Mouse (Mus musculus) liver, adult 2 months (tissue): ENCODE measurements around the gene Tjp3. TPM values are rescaled to one million over a fixed set of nuclear protein-coding genes. Genes with fewer than 3 reads are reported as not detected.
A peak's percentile ranks its signal among the peaks of the same experiment; 100 is the strongest.

Experiments used
- DNase-seq: peaks from one replicate; pipeline ENCODE4 v3.0.0-alpha.2; 2011; ENCODE audit warnings: low read depth, low spot score; ENCODE audit errors: extremely low read depth
- H3K27ac ChIP-seq: fragments of 200-500 bp; replicated peaks from 2 replicates; pipeline ENCODE4 v1.5.1; 2012; ENCODE audit warnings: low read depth, mild to moderate bottlenecking, control low read depth, inconsistent platforms, low read length; ENCODE audit not compliant: insufficient read depth
- H3K27me3 ChIP-seq: fragments of 200-500 bp; 2 replicates; pipeline ENCODE4 v1.6.1; 2012; ENCODE audit warnings: mild to moderate bottlenecking, moderate library complexity, low read length, inconsistent platforms; ENCODE audit not compliant: control insufficient read depth, insufficient read depth
- H3K36me3 ChIP-seq: fragments of 200-500 bp; 2 replicates; pipeline ENCODE4 v1.6.1; 2012; ENCODE audit warnings: low read length, inconsistent platforms; ENCODE audit not compliant: control insufficient read depth, insufficient read depth
- H3K4me1 ChIP-seq: fragments of 200-500 bp; 2 replicates; pipeline ENCODE4 v1.6.1; 2011; ENCODE audit warnings: low read length; ENCODE audit not compliant: control insufficient read depth, insufficient read depth
- H3K4me3 ChIP-seq: fragments of 200-500 bp; 2 replicates; pipeline ENCODE4 v1.5.1; 2011; ENCODE audit warnings: low read depth, mild to moderate bottlenecking, control low read depth, low read length, moderate library complexity; ENCODE audit not compliant: insufficient read depth
- H3K79me2 ChIP-seq: fragments of 200-500 bp; 2 replicates; pipeline ENCODE4 v1.6.1; 2012; ENCODE audit warnings: inconsistent platforms, mild to moderate bottlenecking, low read length, moderate library complexity; ENCODE audit not compliant: control insufficient read depth, insufficient read depth
- H3K9ac ChIP-seq: fragments of 200-500 bp; 2 replicates; pipeline ENCODE4 v1.6.1; 2012; ENCODE audit warnings: low read depth, mild to moderate bottlenecking, control low read depth, inconsistent platforms, low read length
- CTCF ChIP-seq: fragments of 200-500 bp; IDR thresholded peaks from 2 replicates; pipeline ENCODE4 v1.5.1; 2011; ENCODE audit warnings: low read depth, low read length, control low read depth
- POLR2A ChIP-seq: fragments of 200-500 bp; IDR thresholded peaks from 2 replicates; pipeline ENCODE4 v1.6.1; 2011; ENCODE audit warnings: low read length, control low read depth; ENCODE audit not compliant: insufficient read depth; ENCODE audit errors: extremely low read depth
- WGBS: fragments of 180-500 bp; shearing (Covaris S2); methylation state at CpG from one replicate; pipeline ENCODE4 v1.1.7; 2018; 5-methylcytosine and 5-hydroxymethylcytosine counted together
- polyA plus RNA-seq: library from polyadenylated mRNA; depleted of rRNA; stranded (reverse); fragments of >200 nt; gene quantifications from 2 replicates; pipeline ENCODE4 v1.2.3, GENCODE M21; 2012; rRNA removed
- total RNA-seq: library from RNA; depleted of rRNA; stranded (reverse); fragments of >200 nt; gene quantifications from 2 replicates; pipeline ENCODE4 v1.2.3, GENCODE M21; 2014; rRNA removed

Gene Tjp3
- total RNA-seq: 7.6 and 7.7 TPM in 2 replicates
- 24.2 and 32.0 TPM in 2 replicates for polyA plus RNA-seq

DNA sequence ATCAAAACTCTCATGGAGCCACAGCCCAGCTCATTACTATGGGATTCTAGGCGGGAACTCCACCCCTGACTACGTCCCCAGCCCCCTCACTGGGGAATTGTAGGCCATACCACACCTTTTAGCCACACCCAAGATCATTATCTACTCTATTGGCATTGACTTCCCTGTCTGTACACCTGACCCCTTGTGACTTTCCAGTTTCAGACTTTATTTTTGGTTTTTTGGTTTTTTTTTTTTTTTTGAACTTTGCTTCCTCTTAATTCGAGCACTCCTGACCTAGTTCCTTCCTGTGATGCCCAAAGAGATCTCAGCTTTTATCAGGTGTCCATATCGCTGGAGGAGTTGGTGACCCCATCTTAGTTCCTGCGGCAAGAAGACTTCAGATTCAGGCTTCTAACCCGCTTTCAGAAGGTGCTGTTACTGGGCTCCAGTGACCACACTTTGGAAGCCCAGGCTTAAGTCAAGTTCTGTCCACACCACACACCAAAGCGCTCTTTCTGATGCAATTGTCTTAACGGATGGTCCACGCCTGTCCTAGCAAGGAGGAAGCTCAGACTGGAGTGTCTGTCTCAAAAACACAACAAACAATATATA lies at the start of gene Tjp3:
Tjp3 (minus strand) TSS at position 71 of the 594 bp plus-strand sequence.
- Histone ChIP-seq H3K4me1 (peaks cover 29% of the 10 kb centered on the region), H3K79me2 (peaks cover 43% of the 10 kb centered on the region), H3K9ac (peak within 1 kb of the TSS; percentile 59), H3K4me3 (peak within 1 kb of the TSS; percentile 67), H3K27me3 (no peaks in the 10 kb centered on the region), H3K27ac (peak within 1 kb of the TSS; percentile 85), H3K36me3 (no peaks in the 10 kb centered on the region)
- TF ChIP-seq CTCF: no peak
- no peak for TF ChIP-seq POLR2A
- WGBS: 62% methylated on average over 9 of the region's 9 CpGs
- DNase-seq: no peak

DNA sequence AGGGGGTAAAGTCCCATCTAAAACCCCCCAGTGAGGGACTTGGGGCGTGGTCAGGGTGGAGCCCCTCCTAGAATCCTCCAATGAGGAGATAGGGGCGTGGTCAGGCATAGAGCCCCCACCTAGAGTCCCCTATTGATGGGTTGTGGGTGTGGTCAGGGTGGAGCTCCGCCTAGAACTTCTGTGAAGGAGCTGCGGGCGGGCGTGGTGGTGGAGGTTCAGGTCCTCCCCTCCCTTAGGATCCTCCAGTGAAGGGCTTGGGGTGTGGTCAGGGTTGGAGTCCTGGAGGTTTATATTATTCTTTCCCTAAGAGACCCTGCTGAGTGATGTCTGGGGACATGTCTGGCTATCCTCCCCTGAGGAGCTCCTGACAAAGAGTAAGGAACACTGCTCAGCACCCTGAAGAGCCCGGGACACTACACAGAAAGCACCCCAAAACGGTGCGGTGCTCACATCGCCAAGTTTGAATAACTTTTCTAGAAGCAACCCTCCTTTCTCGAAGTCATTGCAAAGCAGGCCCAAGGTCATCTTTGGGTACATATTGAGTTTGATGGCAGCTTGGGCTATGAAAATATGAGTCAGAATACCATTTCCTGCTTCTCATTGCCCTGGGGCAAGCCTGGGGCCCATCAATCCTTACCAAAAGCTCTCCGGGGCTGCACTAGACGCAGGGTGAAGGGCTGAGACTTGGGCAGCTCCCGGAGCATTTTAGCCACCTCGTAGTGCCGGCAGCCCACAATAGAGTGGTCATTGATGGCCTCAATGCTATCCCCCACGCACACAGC lies 49.4 kb upstream of the Tjp3 start:
- Histone ChIP-seq H3K27ac (no peak overlapping the region), H3K27me3 (peaks cover 8% of the 10 kb centered on the region), H3K36me3 (no peaks in the 10 kb centered on the region), H3K79me2 (no peaks in the 10 kb centered on the region), H3K4me3 (no peak overlapping the region), H3K4me1 (no peaks in the 10 kb centered on the region), H3K9ac (no peak overlapping the region)
- TF ChIP-seq CTCF (no peak), POLR2A (no peak)
- no peak for DNase-seq
- WGBS: 58% methylated on average over 17 of the region's 17 CpGs

DNA sequence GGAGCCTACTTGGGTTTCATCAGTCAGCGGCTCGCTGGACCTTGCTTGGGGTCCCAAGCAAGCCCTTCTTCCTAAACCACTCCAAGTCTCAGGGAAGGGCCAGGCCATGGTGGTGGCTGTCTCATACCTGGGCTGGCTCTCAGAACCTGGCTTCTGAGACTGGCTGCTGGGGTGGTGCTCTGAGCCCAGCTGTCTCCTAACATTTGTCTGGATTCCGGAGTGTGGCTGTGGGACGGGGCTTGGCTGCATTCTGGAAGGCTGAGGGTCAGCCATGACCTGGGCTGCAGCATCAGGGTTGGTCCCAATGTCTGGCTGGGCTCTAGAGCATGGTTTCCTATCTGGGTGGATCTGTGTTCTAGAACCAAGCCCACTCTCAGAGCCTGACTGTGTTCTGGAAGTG lies 45.2 kb upstream of the Tjp3 start:
- Histone ChIP-seq H3K27me3 (no peaks in the 10 kb centered on the region), H3K4me1 (no peaks in the 10 kb centered on the region), H3K79me2 (no peaks in the 10 kb centered on the region), H3K4me3 (no peak overlapping the region), H3K27ac (no peak overlapping the region), H3K9ac (no peak overlapping the region), H3K36me3 (no peaks in the 10 kb centered on the region)
- no peak for DNase-seq
- 94% methylated on average over 4 of the region's 4 CpGs for WGBS
- TF ChIP-seq CTCF (no peak), POLR2A (no peak)

DNA sequence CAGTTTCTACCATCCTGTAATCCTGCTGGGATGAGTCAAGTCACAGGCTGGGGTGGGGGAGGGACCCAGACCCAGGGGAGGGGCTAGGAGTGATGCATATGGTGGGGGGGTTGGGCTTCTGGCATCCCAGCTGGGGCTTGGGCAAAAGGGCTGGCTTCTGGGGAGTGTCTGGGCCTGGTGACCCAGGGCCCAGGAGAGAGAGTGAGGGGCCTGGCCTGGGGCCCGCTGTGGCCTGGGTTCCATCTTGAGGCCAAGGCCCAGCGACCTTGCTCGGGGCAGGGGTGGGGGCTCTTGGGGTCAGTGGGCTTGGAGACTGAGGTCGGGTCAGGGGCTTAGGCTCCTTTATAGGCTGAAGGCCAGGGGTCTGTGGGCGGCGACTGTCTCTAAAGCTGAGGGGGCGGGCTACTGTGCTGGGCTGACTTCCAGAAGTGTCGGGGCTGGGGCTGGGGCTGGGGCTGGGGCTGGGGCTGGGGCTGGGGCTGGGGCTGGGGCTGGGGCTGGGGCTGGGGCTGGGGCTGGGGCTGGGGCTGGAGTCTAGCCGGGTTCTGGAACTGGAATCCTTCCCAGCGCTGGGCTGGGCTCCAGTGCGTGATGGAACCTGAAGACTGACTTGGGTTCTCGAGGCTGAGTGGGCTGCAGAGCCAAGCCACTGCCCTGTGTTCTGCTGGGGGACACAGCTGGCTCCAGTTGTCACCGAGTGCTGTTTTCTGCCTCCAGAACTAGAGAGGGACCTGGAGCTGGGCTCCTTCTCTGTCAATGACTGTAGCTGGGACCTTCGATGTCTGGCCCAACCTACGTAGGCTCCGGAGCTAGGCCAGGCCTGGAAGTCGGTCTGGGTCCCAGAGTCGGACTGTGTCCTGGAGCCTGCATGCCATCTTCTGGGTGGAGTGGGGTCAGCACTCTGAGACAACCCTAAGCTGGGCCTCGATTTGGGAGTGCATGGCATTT lies 44.3 kb upstream of the Tjp3 start:
- 77% methylated on average over 18 of the region's 19 CpGs for whole genome bisulfite sequencing
- Histone ChIP-seq H3K4me3 (no peak overlapping the region), H3K79me2 (no peaks in the 10 kb centered on the region), H3K4me1 (no peaks in the 10 kb centered on the region), H3K9ac (no peak overlapping the region), H3K27me3 (no peaks in the 10 kb centered on the region), H3K27ac (no peak overlapping the region), H3K36me3 (no peaks in the 10 kb centered on the region)
- no peak for DNase-seq
- TF ChIP-seq CTCF (no peak), POLR2A (no peak)

DNA sequence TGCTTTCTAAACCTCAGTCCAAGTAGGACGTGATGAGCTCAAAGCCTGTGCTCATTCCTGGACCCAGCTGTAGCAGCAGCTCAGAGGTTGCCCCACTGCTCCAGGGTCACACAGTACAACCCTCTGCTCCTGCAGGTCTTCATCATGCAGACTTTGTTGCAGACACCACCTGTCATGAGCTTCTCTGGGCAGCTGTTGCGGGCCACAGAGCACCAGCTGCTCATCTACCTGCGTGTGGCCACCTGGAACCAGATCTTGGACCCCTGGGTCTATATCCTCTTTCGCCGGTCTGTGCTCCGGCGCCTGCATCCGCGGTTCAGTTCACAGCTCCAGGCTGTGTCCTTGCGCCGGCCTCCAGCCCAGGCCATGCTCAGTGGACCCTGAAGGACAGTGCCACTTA lies 42.9 kb upstream of the Tjp3 start:
- H3K36me3 ChIP-seq: no peaks in the 10 kb centered on the region
- no peak for TF ChIP-seq CTCF
- no peak for TF ChIP-seq POLR2A
- no peak overlapping the region for H3K9ac ChIP-seq
- 83% methylated on average over 11 of the region's 11 CpGs for WGBS
- no peak overlapping the region for H3K4me3 ChIP-seq
- no peak for DNase-seq
- no peaks in the 10 kb centered on the region for H3K79me2 ChIP-seq
- no peaks in the 10 kb centered on the region; the same call in 1 of the 2 replicates for H3K4me1 ChIP-seq
- H3K27me3 ChIP-seq: no peaks in the 10 kb centered on the region
- no peak overlapping the region for H3K27ac ChIP-seq
